Mouse (Mus musculus): ENCODE results near the gene Csta1. TPM values are rescaled to one million over a fixed set of nuclear protein-coding genes. Genes with fewer than 3 reads are reported as not detected.

Csta1 gene
- total and polyA plus RNA-seq, 3 experiments: not detected

GRCm38 (mm10) chr16:36071450-36072379 lies 59.3 kb downstream of the Csta1 start, which contains the start of the genes Fam162a and Ccdc58 (continued):
- TF ChIP-seq MAFK (IDR thresholded peaks at IDR 0.05; ENCODE audit: insufficient replicate concordance, low read length): no peak
- peak; percentile 78 for TF ChIP-seq BHLHE40 (IDR thresholded peaks at IDR 0.05; ENCODE audit: low read depth, low read length)
- no peak for TF ChIP-seq CTCF (conservative IDR thresholded peaks at IDR 0.05 in 1 of 2, IDR thresholded peaks at IDR 0.05 in 1 of 2; ENCODE audit: low read depth in 2 of 2, low read length in 2 of 2)
- no peak for TF ChIP-seq E2F4 (IDR thresholded peaks at IDR 0.05; ENCODE audit: insufficient replicate concordance, low read depth, low read length)
- no peak; the same call in none of the 2 replicates for TF ChIP-seq MEF2A (IDR thresholded peaks at IDR 0.05; ENCODE audit: borderline replicate concordance, low read depth, low read length)
- no peak for TF ChIP-seq GABPA (IDR thresholded peaks at IDR 0.05; ENCODE audit: insufficient replicate concordance, low read depth, low read length)
- no peak for TF ChIP-seq RAD21 (IDR thresholded peaks at IDR 0.05; ENCODE audit: low read depth, low read length)
- TF ChIP-seq CHD2 (IDR thresholded peaks at IDR 0.05; ENCODE audit: low read length): no peak
- no peak for TF ChIP-seq JUN (IDR thresholded peaks at IDR 0.05; ENCODE audit: insufficient read depth, low read depth, low read length)

- TF ChIP-seq NELFE (IDR thresholded peaks at IDR 0.05; ENCODE audit: low read depth, low read length): no peak
- peak; percentile 80 for TF ChIP-seq SIN3A (IDR thresholded peaks at IDR 0.05; ENCODE audit: low read length)
- TF ChIP-seq CHD1 (IDR thresholded peaks at IDR 0.05; ENCODE audit: low read depth, low read length): peak; percentile 94; the same call in 1 of the 2 replicates
- in situ Hi-C loops (cut with MboI; ENCODE audit: low pct_ligation_motif_present, low pct_unique_long_range_greater_than_20kb, low sequenced_read_pairs) (no loop called here), dilution Hi-C loops (cut with MboI; ENCODE audit: extremely low pct_ligation_motif_present, extremely low pct_unique_long_range_greater_than_20kb, low sequenced_read_pairs) (no loop called here)
- Histone ChIP-seq H3K4me1 (ENCODE audit: control insufficient read depth in 1 of 2, insufficient read depth in 2 of 2) (peaks cover 13 to 58% of the 10 kb centered on the region in 2 experiments), H3K27ac (ENCODE audit: insufficient read depth, low read depth) (peak overlapping the region; percentile 93), H3K4me3 (replicated peaks in 1 of 3; ENCODE audit: low read depth in 2 of 3, low read length in 2 of 3, poor library complexity in 1 of 3) (peak overlapping the region; percentile 84 to 98 (median 86)), H3K9me3 (replicated peaks; ENCODE audit: low read length) (no peaks in the 10 kb centered on the region), H3K4me2 (ENCODE audit: insufficient read depth, low read depth, poor library complexity, severe bottlenecking) (peak overlapping the region; percentile 94), H3K27me3 (replicated peaks) (no peaks in the 10 kb centered on the region), H3K36me3 (replicated peaks in 1 of 2; ENCODE audit: control insufficient read depth in 1 of 2, insufficient read depth in 1 of 2, low read length in 1 of 2) (peaks cover 1 to 49% of the 10 kb centered on the region in 2 experiments), H3K9ac (ENCODE audit: insufficient read depth, low read depth) (peak overlapping the region; percentile 97), H3K79me2 (replicated peaks; ENCODE audit: control insufficient read depth, extremely low read depth, insufficient read depth, poor library complexity, severe bottlenecking) (peaks cover 41% of the 10 kb centered on the region)
- DNase-seq (ENCODE audit: extremely low read depth): no peak
These were observed 60.0 kb downstream of the Csta1 start for GRCm38 (mm10) chr16:36071071-36071449.

Other genes with a start within 250 kb of the Csta1 start
- 26.1 and 30.3 TPM in 2 replicates for gene Parp9, start 192.8 kb downstream of the Csta1 start, total RNA-seq (2012; rRNA removed)
- gene Parp9, start 192.8 kb downstream of the Csta1 start, total RNA-seq (2014; rRNA removed): 53.1 and 56.9 TPM in 2 replicates
- 33.2 and 34.3 TPM in 2 replicates for gene Parp9, start 192.8 kb downstream of the Csta1 start, polyA plus RNA-seq (2012; ENCODE audit: insufficient read length, low read depth)
- gene Dtx3l, start 192.1 kb downstream of the Csta1 start, total RNA-seq (2012; rRNA removed): 10.7 and 14.4 TPM in 2 replicates
- gene Dtx3l, start 192.1 kb downstream of the Csta1 start, total RNA-seq (2014; rRNA removed): 20.4 and 21.1 TPM in 2 replicates
- 12.8 and 17.4 TPM in 2 replicates for gene Dtx3l, start 192.1 kb downstream of the Csta1 start, polyA plus RNA-seq (2012; ENCODE audit: insufficient read length, low read depth)
- gene Kpna1, start 152.5 kb downstream of the Csta1 start, total RNA-seq (2012; rRNA removed): 22.1 and 29.8 TPM in 2 replicates
- 57.9 and 66.6 TPM in 2 replicates for gene Kpna1, start 152.5 kb downstream of the Csta1 start, total RNA-seq (2014; rRNA removed)
- gene Kpna1, start 152.5 kb downstream of the Csta1 start, polyA plus RNA-seq (2012; ENCODE audit: insufficient read length, low read depth): 63.9 and 74.1 TPM in 2 replicates
- gene Wdr5b, start 90.1 kb downstream of the Csta1 start, total RNA-seq (2012; rRNA removed): 5.9 and 8.4 TPM in 2 replicates
- gene Wdr5b, start 90.1 kb downstream of the Csta1 start, total RNA-seq (2014; rRNA removed): 7.4 and 8.0 TPM in 2 replicates
- gene Wdr5b, start 90.1 kb downstream of the Csta1 start, polyA plus RNA-seq (2012; ENCODE audit: insufficient read length, low read depth): 5.4 and 6.2 TPM in 2 replicates
- 208 and 419 TPM in 2 replicates for gene Fam162a, start 59.6 kb downstream of the Csta1 start, total RNA-seq (2012; rRNA removed)
- 358 and 369 TPM in 2 replicates for gene Fam162a, start 59.6 kb downstream of the Csta1 start, total RNA-seq (2014; rRNA removed)
- gene Fam162a, start 59.6 kb downstream of the Csta1 start, polyA plus RNA-seq (2012; ENCODE audit: insufficient read length, low read depth): 172 and 204 TPM in 2 replicates
- gene Ccdc58, start 59.6 kb downstream of the Csta1 start, total RNA-seq (2012; rRNA removed): 274 and 280 TPM in 2 replicates
- 545 and 591 TPM in 2 replicates for gene Ccdc58, start 59.6 kb downstream of the Csta1 start, total RNA-seq (2014; rRNA removed)
- gene Ccdc58, start 59.6 kb downstream of the Csta1 start, polyA plus RNA-seq (2012; ENCODE audit: insufficient read length, low read depth): 188 and 214 TPM in 2 replicates
- not detected in 2 replicates for gene Stfa2l1, start 25.6 kb upstream of the Csta1 start, total RNA-seq (2012; rRNA removed)
- not detected in 2 replicates for gene Stfa2l1, start 25.6 kb upstream of the Csta1 start, total RNA-seq (2014; rRNA removed)
- gene Stfa2l1, start 25.6 kb upstream of the Csta1 start, polyA plus RNA-seq (2012; ENCODE audit: insufficient read length, low read depth): not detected in 2 replicates
- gene Gm5483, start 53.0 kb upstream of the Csta1 start, total RNA-seq (2012; rRNA removed): not detected in 2 replicates
- gene Gm5483, start 53.0 kb upstream of the Csta1 start, total RNA-seq (2014; rRNA removed): 1.0 TPM in 1 of 2 replicates, not detected in the other
- 0.29 and 0.47 TPM in 2 replicates for gene Gm5483, start 53.0 kb upstream of the Csta1 start, polyA plus RNA-seq (2012; ENCODE audit: insufficient read length, low read depth)
- not detected in 2 replicates for gene Gm5416, start 79.2 kb upstream of the Csta1 start, total RNA-seq (2012; rRNA removed)
- not detected in 2 replicates for gene Gm5416, start 79.2 kb upstream of the Csta1 start, total RNA-seq (2014; rRNA removed)
- gene Gm5416, start 79.2 kb upstream of the Csta1 start, polyA plus RNA-seq (2012; ENCODE audit: insufficient read length, low read depth): not detected in 2 replicates
- gene 2010005H15Rik, start 90.2 kb upstream of the Csta1 start, total RNA-seq (2012; rRNA removed): 15.6 and 20.9 TPM in 2 replicates
- 71.5 and 84.2 TPM in 2 replicates for gene 2010005H15Rik, start 90.2 kb upstream of the Csta1 start, total RNA-seq (2014; rRNA removed)
- gene 2010005H15Rik, start 90.2 kb upstream of the Csta1 start, polyA plus RNA-seq (2012; ENCODE audit: insufficient read length, low read depth): 43.1 and 54.7 TPM in 2 replicates
- gene Stfa1, start 145.7 kb upstream of the Csta1 start, total RNA-seq (2012; rRNA removed): not detected in 2 replicates
- 0.79 and 1.3 TPM in 2 replicates for gene Stfa1, start 145.7 kb upstream of the Csta1 start, total RNA-seq (2014; rRNA removed)
- 0.68 and 1.0 TPM in 2 replicates for gene Stfa1, start 145.7 kb upstream of the Csta1 start, polyA plus RNA-seq (2012; ENCODE audit: insufficient read length, low read depth)
- not detected in 2 replicates for gene BC117090, start 203.1 kb upstream of the Csta1 start, total RNA-seq (2012; rRNA removed)
- gene BC117090, start 203.1 kb upstream of the Csta1 start, total RNA-seq (2014; rRNA removed): not detected in 2 replicates
- gene BC117090, start 203.1 kb upstream of the Csta1 start, polyA plus RNA-seq (2012; ENCODE audit: insufficient read length, low read depth): not detected in 2 replicates
- gene BC100530, start 236.5 kb upstream of the Csta1 start, total RNA-seq (2012; rRNA removed): not detected in 2 replicates
- not detected in 2 replicates for gene BC100530, start 236.5 kb upstream of the Csta1 start, total RNA-seq (2014; rRNA removed)
- gene BC100530, start 236.5 kb upstream of the Csta1 start, polyA plus RNA-seq (2012; ENCODE audit: insufficient read length, low read depth): not detected in 2 replicates

Measured in CH12.LX (cell line).